Mouse (Mus musculus) cortical plate, adult 2 months (tissue): ENCODE data around the gene Arrdc5.
"Not testable (repeated sequence)": the region's sequence is repeated elsewhere in the genome, so short reads cannot be mapped to it uniquely, and the experiment has no call there.

Source experiments
- CTCF ChIP-seq: fragments of 200-500 bp; IDR thresholded peaks from 2 replicates; pipeline ENCODE4 v1.5.1; 2011; ENCODE audit warnings: mild to moderate bottlenecking, control low read depth, low read length; ENCODE audit not compliant: insufficient read depth; ENCODE audit errors: extremely low read depth
- POLR2A ChIP-seq: fragments of 200-500 bp; IDR thresholded peaks from 2 replicates; pipeline ENCODE4 v1.6.1; 2011; ENCODE audit warnings: mild to moderate bottlenecking, low read length, control low read depth; ENCODE audit not compliant: insufficient read depth; ENCODE audit errors: extremely low read depth

DNA sequence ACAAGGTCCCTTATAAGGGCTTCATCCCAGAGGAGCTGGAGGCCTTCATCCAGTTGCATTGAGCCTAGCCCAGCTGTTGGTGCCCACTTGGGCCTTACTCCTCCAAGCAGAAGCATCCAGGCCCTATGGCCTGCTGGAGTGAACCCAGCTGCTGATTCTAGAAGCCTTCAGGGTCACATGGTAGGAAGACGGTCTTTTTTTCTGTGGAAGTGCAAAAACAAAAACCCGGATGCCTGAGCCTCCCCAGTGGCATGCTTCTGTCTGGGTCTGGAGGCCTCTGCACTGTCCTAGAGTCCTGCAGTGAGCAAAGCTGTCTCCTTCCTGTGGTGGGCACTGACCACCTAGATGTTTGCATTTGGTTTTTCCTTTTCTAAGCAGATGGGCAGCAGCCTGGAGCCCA, 41.3 kb downstream of the Arrdc5 start:
- TF ChIP-seq CTCF, POLR2A: not testable (repeated sequence)
